Mouse (Mus musculus) hindbrain, embryonic 11.5 days (tissue): Measurements from ENCODE around the gene Klf13. TPM values are rescaled to one million over a fixed set of nuclear protein-coding genes. Genes with fewer than 3 reads are reported as not detected.
A peak's percentile ranks its signal among the peaks of the same experiment; 100 is the strongest.

Experiments used
- ATAC-seq: fragments of 200-750 bp; cut with Nextera tagmentation; 2 replicates; pipeline ENCODE4 v1.8.0; 2017; ENCODE audit warnings: mild to moderate bottlenecking, moderate TSS enrichment, moderate library complexity; ENCODE audit not compliant: low FRiP score
- DNase-seq: peaks from one replicate; pipeline ENCODE4 v3.0.0-alpha.2; 2015; ENCODE audit warnings: low spot score
- H3K27ac ChIP-seq: fragments of 300-500 bp; sonication (generic); 2 replicates; pipeline ENCODE4 v1.5.1; 2014; ENCODE audit warnings: mild to moderate bottlenecking, low read depth, low read length
- H3K27me3 ChIP-seq: fragments of 300-500 bp; sonication (generic); 2 replicates; pipeline ENCODE4 v1.6.1; 2014; ENCODE audit warnings: mild to moderate bottlenecking, low read length, moderate library complexity, mixed read lengths; ENCODE audit not compliant: control insufficient read depth, insufficient read depth
- H3K36me3 ChIP-seq: fragments of 300-500 bp; sonication (generic); 2 replicates; pipeline ENCODE4 v1.6.1; 2014; ENCODE audit warnings: mild to moderate bottlenecking, low read length, moderate library complexity, mixed read lengths; ENCODE audit not compliant: control insufficient read depth, insufficient read depth
- H3K4me1 ChIP-seq: fragments of 300-500 bp; sonication (generic); replicated peaks from 2 replicates; pipeline ENCODE4 v1.6.1; 2014; ENCODE audit warnings: low read length, mixed read lengths; ENCODE audit not compliant: control insufficient read depth, insufficient read depth
- H3K4me2 ChIP-seq: fragments of 300-500 bp; sonication (generic); replicated peaks from 2 replicates; pipeline ENCODE4 v1.6.1; 2014; ENCODE audit warnings: mild to moderate bottlenecking, low read depth, low read length
- H3K4me3 ChIP-seq: fragments of 300-500 bp; sonication (generic); 2 replicates; pipeline ENCODE4 v1.5.1; 2014; ENCODE audit warnings: low read depth, low read length
- H3K9ac ChIP-seq: fragments of 300-500 bp; sonication (generic); 2 replicates; pipeline ENCODE4 v1.6.1; 2014; ENCODE audit warnings: low read depth, low read length
- H3K9me3 ChIP-seq: fragments of 300-500 bp; sonication (generic); 2 replicates; pipeline ENCODE4 v1.6.1; 2016; ENCODE audit warnings: low read length; ENCODE audit not compliant: control insufficient read depth
- WGBS: fragments of 180-500 bp; shearing (Covaris S2); extraction: QIAGEN DNeasy Blood & Tissue Kit; methylation state at CpG from one replicate; pipeline ENCODE4 v1.1.7; 2014; 5-methylcytosine and 5-hydroxymethylcytosine counted together
- polyA plus RNA-seq: library from polyadenylated mRNA; unstranded; fragments of >200 nt; fragmentation: Nextera tagmentation; extraction: Ambion mirVana; gene quantifications from 2 replicates; pipeline ENCODE4 v1.2.1, GENCODE M21; 2014

The Klf13 gene
- polyA plus RNA-seq, 1 experiment from 2014 or later = 35.4 TPM

DNA sequence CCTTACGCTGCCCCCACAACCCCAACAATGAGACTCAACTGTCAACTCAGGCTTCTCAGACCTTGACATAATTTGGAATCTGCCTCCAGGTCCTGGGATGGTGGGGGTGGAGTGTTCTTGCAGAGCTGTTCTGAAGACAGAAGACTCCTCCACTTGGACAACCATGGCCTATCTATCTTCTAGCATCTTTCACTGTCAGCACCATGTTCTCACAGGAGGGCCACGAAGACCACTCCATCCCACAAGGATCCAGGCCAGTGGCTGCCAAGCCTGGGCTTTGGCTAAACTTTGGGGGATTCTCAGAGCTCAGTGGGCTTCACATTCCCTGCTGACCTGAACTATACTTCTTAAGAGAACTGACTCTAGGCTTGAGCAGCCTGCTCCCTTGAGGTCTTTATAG, 23.8 kb downstream of the Klf13 start:
- H3K4me1 ChIP-seq = peaks cover 18% of the 10 kb centered on the region
- DNase-seq = no peak
- H3K4me2 ChIP-seq = no peak overlapping the region
- no peak overlapping the region for H3K27ac ChIP-seq
- H3K27me3 ChIP-seq = no peaks in the 10 kb centered on the region
- no peaks in the 10 kb centered on the region for H3K36me3 ChIP-seq
- H3K9ac ChIP-seq = no peak overlapping the region
- no peaks in the 10 kb centered on the region for H3K9me3 ChIP-seq
- ATAC-seq = no peak
- H3K4me3 ChIP-seq = no peak overlapping the region
- WGBS = 94% methylated on average over 2 of the region's 2 CpGs

- Histone ChIP-seq H3K9me3 (no peaks in the 10 kb centered on the region), H3K4me3 (no peak overlapping the region), H3K9ac (no peak overlapping the region), H3K27ac (no peak overlapping the region; the same call in 1 of the 2 replicates), H3K4me1 (peaks cover 18% of the 10 kb centered on the region), H3K4me2 (no peak overlapping the region), H3K36me3 (no peaks in the 10 kb centered on the region), H3K27me3 (no peaks in the 10 kb centered on the region)
- 44% methylated on average over 10 of the region's 10 CpGs for WGBS
- ATAC-seq = peak; percentile 31
- DNase-seq = no peak
Observed at GRCm38 (mm10) chr7:63913724-63914692, 24.7 kb downstream of the Klf13 start.

- H3K27me3 ChIP-seq = no peaks in the 10 kb centered on the region
- no peak overlapping the region for H3K9ac ChIP-seq
- no peaks in the 10 kb centered on the region for H3K9me3 ChIP-seq
- DNase-seq (no peak), ATAC-seq (peak; percentile 48)
- no peak overlapping the region for H3K27ac ChIP-seq
- H3K4me2 ChIP-seq = no peak overlapping the region
- WGBS = 18% methylated on average over 12 of the region's 12 CpGs
- no peaks in the 10 kb centered on the region for H3K36me3 ChIP-seq
- H3K4me3 ChIP-seq = no peak overlapping the region
- H3K4me1 ChIP-seq = peaks cover 18% of the 10 kb centered on the region
Observed at GRCm38 (mm10) chr7:63912924-63913723, 25.6 kb downstream of the Klf13 start.

- H3K4me3 ChIP-seq = no peak overlapping the region
- H3K27ac ChIP-seq = no peak overlapping the region
- WGBS = 33% methylated on average over 7 of the region's 7 CpGs
Observed at GRCm38 (mm10) chr7:63912234-63912810, 26.4 kb downstream of the Klf13 start.

GRCm38 (mm10) chr7:63911383-63912233, 27.1 kb downstream of the Klf13 start:
- 54% methylated on average over 8 of the region's 8 CpGs for WGBS
- H3K27ac ChIP-seq = no peak overlapping the region

More at GRCm38 (mm10) chr7:63912234-63912810, 26.4 kb downstream of the Klf13 start:
- no peaks in the 10 kb centered on the region for H3K9me3 ChIP-seq
- peak; percentile 26; the same call in 1 of the 2 replicates for ATAC-seq
- H3K27me3 ChIP-seq = no peaks in the 10 kb centered on the region
- H3K36me3 ChIP-seq = no peaks in the 10 kb centered on the region
- peak; percentile 37 for DNase-seq
- no peak overlapping the region for H3K9ac ChIP-seq
- H3K4me1 ChIP-seq = peaks cover 18% of the 10 kb centered on the region
- no peak overlapping the region for H3K4me2 ChIP-seq

GRCm38 (mm10) chr7:63910912-63911311, 27.8 kb downstream of the Klf13 start:
- DNase-seq (no peak), ATAC-seq (no peak)
- Histone ChIP-seq H3K4me3 (no peak overlapping the region), H3K36me3 (no peaks in the 10 kb centered on the region), H3K9ac (no peak overlapping the region), H3K27ac (no peak overlapping the region), H3K9me3 (no peaks in the 10 kb centered on the region), H3K4me2 (no peak overlapping the region), H3K4me1 (peaks cover 18% of the 10 kb centered on the region), H3K27me3 (no peaks in the 10 kb centered on the region)
- WGBS = 50% methylated on average over 4 of the region's 4 CpGs

More at GRCm38 (mm10) chr7:63911383-63912233, 27.1 kb downstream of the Klf13 start:
- H3K4me2 ChIP-seq = no peak overlapping the region
- no peaks in the 10 kb centered on the region for H3K9me3 ChIP-seq
- no peak overlapping the region for H3K4me3 ChIP-seq
- H3K36me3 ChIP-seq = no peaks in the 10 kb centered on the region
- H3K4me1 ChIP-seq = peaks cover 18% of the 10 kb centered on the region
- H3K9ac ChIP-seq = no peak overlapping the region
- ATAC-seq (no peak), DNase-seq (no peak)
- no peaks in the 10 kb centered on the region for H3K27me3 ChIP-seq

DNA sequence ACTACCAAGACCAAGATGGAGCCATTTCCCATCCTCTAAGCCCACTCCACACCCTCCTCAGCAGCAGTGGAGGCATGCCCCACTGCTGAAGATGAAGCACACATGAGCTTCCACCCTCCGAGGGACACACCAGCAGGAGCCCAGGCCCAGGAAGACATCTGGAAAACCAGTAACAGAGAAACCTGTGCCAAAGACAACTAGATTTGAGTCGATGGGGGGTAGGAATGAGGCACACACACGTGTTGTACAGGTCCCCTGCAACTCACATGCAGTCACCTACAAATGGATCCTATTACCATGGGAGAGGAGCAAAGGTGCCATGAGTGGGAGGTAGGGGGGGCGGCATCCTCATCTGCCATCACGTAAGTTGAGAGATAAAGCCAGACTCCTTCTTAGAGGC, 28.5 kb downstream of the Klf13 start:
- Histone ChIP-seq H3K36me3 (no peaks in the 10 kb centered on the region), H3K27me3 (no peaks in the 10 kb centered on the region), H3K9me3 (no peaks in the 10 kb centered on the region), H3K4me3 (no peak overlapping the region), H3K9ac (no peak overlapping the region), H3K27ac (no peak overlapping the region), H3K4me2 (no peak overlapping the region), H3K4me1 (peaks cover 18% of the 10 kb centered on the region)
- ATAC-seq (no peak), DNase-seq (no peak)
- 68% methylated on average over 5 of the region's 5 CpGs for WGBS
